Mouse (Mus musculus) telencephalon, adult 2 months (tissue): ENCODE data around the gene Fam168a.
"Not testable (repeated sequence)": the region's sequence is repeated elsewhere in the genome, so short reads cannot be mapped to it uniquely, and the experiment has no call there.

ENCODE experiments used
- DNase-seq: peaks from one replicate; pipeline ENCODE4 v3.0.0-alpha.2; 2011; ENCODE audit warnings: low read depth, low spot score

Gene Fam168a

DNA sequence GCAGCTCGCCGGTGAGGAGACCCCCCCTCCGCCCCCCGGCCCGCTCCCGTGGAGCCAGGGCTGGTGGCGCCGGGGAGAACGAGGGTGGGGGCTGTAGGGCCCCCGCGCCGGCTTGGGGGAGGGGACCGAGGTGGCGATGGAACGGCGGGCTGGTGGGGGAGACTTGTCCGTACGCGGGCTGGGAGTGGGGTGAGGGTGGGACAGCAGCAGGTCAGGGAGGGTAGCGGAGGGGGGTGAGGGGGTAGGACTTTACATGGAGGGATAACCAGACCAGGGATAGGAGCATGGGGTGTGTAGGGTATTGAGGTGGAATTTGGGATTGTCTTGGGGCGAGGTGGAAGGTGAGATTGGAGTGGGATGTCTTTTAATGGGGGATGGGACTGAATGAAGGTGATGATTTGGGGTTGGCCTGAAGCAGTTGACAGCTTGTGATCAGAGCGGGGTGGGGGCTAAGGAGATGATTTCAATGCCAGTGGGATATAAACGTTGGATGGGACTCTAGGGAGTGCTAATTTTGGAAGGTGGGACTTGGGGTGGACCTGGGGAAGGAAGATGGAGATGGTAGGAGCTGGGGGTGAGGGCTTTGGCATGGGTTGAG, 547 bp downstream of the Fam168a start:
- no peak for DNase-seq

DNA sequence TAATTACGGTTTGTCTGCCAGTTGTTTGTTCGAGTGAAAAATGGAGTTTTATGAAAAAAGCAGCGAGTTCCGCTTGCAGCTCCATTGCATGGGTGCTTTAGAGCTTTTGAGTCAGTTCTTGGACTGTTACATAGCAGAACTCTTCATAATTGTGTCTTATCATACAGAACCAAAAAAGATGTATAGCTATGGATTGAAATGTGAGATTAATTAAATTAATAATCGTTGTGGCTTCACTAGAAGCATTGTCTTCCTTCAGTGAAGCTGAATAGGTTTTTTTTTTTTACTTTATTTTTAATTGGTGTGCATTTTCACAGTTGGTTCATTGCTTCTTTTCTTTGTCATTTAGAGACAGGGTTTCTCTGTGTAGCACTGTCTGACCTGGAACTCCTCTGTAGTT, 12.3 kb downstream of the Fam168a start:
- no peak for DNase-seq

DNA sequence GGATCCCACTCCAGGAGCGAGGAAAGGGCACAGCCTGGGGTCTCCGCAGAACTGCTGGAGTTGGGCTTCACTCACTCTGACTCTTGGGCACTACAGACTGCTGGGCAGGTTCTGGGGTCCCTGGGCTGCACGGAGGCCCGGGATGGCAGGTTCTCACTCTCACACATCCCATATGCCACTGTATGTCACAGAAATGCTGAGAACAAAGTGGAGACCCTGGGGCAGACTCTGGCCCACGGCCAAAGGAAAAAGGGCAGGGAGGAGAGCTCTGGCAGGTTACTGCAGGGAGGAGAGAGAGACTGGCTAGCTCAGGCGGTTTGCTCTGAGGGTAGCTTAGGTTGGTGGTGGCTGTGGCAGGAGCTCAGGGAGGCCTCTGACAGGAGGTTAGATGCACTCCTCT, 15.8 kb downstream of the Fam168a start:
- no peak for DNase-seq

DNA sequence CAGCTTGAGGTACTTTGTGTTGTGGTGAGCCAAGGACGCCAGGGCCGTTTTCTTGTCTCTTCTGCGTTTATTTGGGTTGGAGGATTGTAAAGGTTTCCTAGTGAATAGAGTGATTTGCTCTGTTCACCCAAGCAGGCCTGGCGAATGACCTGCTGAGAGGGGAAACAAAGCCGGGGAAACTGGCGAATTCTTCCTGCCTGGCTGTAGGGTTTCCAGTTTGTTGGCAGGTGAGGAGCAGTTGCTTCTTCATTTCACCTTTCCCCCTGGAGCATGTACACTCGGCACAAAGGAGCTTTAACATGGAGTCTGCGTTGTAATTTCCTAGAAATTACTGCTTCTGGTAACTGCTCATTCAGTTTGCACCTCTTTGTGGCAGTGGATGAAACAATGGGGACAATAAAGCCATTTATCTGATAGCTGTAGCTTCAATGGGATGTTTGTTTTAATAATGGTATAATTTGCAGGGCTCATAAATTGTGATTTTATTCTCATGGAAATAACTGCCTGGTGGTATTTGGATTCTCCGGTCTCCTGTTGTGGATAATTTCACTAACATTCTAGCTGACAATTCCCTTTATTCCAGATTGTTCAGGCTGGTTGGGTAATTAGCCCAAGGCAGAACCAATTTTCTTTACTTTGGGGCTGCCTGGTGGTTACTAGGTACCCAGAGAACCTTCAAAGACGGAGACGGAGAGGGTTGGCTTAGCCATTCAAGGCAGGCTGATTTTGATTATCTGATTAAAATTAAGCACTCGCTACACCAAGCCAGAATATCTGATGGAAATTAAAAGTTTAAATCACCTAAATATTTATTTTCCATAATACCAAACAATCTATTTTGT, 17.2 kb downstream of the Fam168a start:
- DNase-seq = no peak

DNA sequence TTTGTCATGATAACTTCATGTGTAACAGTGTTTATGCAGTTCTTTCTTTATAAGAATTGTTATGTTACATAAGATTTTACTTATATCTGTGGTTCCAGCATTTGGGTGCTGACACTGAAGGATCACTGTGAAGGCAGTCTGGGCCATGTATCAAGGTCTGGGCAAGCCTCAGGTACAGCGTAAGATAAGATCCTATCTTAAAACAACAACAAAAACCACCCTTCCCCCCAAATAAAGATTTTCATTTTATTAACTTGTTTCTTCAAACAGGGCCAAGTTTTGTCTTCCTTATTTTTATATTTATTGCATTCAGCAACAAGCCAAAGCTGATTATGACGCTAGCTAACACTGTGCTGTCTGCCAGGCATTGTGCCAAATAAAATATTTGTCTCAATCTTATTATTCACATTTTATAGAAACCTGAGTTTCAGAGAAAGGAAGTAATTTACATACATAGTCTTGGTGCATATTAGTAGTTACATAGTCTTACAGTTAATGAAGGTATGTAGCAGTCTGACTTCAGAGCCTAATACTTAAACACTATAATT, 21.2 kb downstream of the Fam168a start:
- no peak for DNase-seq

DNA sequence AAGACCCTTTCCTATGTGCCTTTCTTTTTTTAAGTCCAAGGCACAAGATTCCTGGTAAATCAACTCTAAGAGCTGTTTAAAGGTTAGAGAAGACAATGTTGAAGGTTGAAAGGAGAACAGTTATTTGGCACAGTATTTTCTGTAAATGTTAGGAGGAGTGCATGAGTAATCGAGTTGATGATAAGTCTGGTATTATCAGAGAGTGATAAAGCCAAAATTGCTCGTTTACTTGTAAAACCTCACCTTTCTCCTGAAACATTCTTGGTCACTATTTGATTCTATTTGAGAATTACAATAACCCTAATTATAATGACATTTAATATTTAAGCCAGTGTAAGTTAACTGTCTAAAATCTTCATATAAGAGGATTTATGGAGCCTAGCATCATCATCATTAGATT, 23.3 kb downstream of the Fam168a start:
- DNase-seq = no peak

DNA sequence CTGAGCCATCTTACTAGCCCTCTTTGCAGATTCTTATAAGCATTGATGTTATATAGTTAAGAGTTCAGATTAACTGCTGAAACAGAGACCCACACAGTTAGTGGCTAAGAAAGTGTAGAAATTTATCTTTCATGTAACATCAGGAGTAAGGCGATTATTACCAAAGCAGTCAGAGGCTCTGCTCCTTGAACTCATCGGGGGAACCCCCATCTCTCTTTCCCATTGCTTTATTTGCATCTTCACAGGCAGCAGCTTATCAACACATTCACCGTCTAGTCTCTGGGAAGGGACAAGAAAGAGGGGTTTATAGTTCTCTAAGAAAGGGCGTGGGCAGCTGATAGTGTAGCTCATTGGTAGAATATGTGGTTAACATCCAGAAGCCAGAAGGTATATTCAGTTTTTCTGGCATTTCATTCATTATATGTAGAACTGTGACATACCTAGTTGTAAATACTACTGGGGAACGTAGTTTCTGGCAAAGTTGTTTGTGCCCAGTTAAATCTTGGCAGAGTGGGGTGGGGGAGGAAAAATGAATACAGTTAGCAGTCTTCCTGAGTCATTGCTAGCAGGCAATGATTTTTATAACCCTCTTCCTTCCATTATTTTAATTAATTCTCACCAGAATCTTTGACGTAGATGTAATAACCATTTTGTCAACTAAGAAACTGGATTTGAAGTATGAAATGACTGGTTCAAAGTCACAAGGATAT, 26.1 kb downstream of the Fam168a start:
- DNase-seq = no peak

DNA sequence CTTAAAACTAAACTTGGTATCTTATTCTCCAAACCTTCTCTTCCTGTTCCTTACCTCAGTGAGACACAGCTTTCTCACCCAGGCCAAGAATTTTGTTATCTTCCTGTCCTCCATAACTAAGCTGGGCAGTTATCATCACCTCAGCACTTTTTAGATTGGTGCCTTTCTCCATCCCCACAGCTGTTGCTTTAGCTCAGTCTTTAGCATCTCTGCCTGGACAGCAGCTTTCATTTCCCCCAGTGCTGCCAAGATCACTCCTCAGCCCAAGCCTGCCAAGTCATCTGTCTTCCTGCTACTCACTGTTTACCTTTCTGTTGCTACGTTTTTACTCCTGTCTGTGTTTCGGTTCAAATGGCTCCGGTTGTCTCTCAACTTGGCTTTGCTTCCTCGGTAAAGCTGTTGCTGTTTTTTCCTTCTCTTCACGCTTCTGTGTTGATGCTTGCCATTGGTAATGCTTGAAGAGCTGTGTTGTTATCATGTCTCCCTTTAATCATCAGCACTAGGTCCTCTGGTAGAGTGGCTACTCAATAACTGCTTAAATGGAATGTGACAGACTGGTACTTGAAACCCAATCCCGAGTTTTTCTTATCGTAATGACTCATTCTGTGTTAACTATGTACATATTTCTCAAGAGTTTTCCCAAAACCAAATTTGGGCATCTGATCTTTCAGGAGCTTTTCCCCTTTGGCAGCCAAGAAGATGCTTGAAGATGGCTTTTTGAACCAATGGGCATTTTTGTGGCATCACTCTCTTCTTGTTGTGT, 26.8 kb downstream of the Fam168a start:
- DNase-seq = no peak

DNA sequence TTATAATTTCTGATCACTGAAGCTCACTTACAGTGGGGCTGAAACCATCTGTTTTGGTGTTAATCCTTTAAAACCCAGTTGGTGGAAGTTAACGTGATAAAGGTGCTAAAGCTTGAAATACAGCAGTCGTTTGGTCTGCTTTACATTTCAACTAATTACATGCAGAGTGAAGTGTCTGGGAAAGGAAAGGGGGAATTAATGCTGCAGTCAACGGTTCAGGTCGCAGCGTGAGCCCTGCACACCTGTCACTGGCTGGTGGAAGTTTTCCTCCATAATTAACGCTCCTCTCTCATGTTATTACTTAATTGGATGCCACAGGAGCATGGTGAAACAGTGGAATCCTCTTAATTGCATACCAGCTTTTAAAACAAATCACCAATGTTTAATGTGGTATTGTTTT, 27.8 kb downstream of the Fam168a start:
- DNase-seq = no peak

DNA sequence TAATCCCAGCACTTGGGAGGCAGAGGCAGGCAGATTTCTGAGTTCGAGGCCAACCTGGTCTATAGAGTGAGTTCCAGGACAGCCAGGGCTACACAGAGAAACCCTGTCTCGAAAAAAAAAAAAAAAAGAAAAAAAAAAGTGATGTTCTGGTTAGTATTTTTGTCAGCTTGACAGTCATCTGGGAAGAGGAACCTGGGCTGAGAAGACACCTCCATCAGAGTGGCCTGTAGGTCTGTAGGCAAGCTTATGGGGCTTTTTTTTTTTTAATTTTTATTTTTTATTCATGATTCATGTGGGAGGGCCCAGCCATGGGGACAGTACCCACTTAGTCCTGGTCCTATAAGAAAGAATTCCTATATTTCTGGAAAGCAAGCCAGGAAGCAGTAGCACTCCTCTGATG, 28.5 kb downstream of the Fam168a start:
- DNase-seq = not testable (repeated sequence)

DNA sequence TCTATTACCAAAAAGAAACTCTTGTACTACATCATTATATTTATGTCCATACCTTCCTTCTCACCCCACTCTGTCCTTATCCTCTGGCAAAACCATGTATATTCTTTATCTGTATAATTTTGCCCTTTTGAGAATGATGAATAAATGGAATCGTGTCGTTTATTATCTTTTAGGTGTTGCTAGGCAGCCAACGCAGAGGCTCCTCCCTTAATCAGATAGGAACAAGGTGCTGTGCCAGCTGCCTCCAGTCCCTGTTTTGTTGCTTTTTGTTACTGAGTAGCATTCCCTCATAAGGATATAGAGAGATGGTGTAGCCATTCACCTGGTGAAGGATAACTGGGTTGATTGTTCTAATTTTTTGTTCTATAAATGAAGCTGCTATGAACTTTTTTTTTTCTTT, 29.7 kb downstream of the Fam168a start:
- no peak for DNase-seq

DNA sequence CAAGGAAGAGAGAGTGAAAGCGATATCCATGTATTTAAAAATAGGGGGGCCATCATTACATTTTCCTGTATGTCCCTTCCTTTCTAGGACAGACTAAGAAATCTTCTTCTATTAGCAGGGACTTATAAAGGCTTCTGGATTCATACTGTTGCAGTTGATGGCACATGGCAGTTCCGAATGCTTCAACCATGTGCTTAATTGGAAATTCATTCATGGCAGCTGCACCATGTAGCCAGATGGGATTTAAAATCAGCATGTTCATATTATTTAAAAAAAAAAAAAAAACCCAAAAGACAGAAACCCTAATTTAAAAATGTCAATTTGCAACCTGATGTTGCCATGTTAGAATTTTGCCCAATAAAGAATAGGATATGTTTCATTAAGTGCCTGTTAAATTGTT, 37.9 kb downstream of the Fam168a start:
- DNase-seq = no peak

DNA sequence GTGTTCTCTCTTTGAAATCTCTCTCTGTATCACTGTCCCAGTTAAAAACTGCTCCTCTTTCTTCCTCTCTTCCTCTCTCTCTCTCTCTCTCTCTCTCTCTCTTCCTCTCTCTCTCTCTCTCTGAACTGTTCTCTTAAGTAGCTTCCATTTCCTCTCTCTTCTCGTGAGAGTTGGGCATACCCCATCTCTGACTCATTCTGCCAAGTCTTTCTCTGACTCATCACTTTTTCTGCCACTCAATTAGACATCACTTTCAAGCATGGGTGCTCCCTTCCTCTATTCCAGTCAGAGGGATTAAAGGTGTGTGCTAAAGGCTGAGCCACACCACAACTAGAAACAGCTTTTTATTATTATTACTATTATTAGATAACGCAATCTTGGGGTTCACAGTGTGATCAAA, 43.7 kb downstream of the Fam168a start:
- DNase-seq = no peak

DNA sequence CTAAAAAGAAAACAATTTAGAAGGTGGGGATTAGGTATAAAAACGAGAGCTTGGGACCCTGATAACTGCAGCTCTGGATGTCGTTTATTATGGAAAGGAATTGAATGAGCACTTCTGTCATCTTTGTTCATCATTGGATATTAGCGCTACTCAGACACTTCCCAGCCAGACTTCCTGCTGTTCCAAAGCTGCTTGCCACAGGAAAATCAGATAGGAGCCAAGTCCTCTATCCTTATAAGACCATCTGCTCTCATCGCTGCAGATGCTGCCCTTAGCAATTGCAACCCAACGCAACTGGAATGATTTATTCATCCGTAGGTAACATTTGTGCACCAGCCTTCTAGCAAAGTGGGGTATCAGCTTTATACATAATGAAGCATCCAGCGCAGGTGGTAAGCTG, 52.3 kb downstream of the Fam168a start:
- peak; percentile 19 for DNase-seq

DNA sequence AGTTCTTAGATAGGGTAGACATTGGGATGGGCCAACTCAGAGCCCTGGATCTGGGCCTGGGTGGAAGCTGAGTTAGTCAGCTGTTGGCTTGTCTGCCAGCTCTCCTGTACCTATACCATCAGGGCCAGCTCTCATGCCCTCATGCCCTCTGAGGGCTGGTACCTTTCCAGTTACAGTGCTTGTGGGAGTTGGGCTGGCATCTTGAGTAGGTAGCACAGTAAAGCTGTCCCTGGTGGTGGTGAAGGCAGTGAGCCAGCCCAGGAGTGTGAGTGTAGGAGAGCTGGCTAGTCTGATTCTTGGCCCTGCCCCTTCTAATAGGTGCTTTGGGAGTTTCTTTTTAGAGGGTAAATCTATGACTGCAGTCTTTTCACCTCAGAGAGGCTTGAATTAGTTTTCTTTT, 56.3 kb downstream of the Fam168a start:
- DNase-seq = no peak

DNA sequence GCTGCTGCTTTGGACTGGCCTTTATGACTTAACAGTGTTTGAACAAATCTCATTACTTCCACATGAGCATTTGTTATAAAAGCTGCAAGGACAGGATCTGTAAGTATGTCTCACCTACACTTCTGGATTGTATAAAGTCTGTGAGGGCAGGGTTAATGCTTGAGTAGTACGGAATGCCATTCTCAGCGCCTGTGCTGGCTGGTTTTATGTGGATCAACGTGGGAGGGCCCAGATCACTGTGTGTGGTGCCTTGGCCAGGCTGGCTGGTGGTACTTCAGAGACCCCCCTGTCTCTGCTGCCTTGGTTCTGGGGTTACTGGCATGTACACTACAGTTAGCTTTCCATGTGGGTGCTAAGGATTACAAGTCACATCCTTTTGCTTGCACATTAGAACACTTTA, 61.1 kb downstream of the Fam168a start:
- DNase-seq = no peak

DNA sequence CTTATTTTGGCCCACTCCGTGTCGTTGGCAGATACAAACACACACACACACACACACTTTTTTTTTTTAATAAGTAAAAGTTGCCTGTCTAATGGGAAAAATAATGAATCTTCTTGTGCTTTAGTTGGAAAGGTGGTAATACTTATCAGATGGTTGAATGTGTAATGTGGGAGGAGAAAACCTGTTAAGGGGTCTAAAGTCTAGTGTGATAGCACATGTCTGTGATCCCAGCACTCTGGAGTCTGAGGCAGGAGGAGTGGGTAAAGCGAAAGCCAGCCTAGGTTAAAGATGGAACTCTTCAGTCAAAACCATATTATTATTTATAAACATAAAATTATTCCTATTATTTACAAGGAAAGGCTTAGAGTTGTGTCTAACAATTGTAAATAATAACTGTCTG, 61.6 kb downstream of the Fam168a start:
- no peak for DNase-seq

DNA sequence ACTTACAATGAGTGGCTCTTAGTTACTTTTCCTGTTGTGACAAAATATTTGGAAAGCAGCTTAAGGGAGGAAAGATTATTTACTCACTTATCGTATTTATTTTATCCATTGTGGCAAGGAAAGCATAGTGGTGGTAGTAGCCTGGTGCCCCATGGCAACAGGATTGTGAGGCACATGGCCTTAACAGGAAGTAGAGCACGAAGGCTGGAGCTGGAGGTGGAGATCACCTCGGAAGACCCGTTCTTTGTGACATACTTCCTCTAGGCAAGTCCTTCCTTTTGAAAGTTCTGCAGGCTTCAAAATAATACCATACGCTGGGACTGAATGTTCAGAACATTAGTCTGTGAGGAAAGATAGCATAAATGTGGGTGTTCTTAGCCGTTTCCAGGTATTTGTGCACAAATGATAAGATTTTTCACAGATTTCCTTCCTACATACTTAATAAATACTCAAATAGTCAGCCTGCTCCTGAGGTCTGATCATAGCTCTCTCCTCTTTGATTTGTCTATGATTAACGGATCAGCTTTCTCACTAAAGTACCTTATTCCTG, 63.2 kb downstream of the Fam168a start:
- DNase-seq = no peak

DNA sequence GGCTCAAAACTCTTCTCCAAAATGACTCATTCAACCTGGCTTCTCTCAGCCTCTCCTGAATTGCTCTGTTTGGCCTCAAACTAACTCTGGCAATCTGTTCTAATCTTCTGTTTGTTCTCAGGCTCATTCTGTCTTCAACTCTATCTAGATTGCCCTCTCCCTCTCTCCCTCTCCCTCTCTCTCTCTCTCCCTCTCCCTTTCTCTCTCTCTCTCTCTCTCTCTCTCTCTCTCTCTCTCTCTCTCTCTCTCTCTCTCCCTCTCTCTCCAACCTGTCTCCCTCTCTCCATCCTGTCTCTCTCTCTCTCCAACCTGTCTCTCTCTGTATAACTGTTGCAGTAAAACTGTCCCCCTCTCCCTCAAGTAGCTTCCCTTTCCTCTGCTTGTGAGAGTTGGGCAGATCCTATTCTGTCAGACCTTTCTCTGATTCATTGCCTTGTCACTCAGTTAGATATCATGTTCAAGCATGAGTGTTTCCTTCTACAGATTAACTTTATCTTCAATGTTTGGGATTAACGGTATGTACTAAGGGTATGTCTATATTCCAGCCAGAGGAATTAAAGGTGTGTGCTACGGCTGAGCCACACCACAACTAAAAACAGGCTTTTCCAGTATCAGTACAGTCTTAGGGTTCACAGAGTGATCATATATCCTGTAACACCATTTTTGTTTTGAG, 64.4 kb downstream of the Fam168a start:
- DNase-seq = no peak

DNA sequence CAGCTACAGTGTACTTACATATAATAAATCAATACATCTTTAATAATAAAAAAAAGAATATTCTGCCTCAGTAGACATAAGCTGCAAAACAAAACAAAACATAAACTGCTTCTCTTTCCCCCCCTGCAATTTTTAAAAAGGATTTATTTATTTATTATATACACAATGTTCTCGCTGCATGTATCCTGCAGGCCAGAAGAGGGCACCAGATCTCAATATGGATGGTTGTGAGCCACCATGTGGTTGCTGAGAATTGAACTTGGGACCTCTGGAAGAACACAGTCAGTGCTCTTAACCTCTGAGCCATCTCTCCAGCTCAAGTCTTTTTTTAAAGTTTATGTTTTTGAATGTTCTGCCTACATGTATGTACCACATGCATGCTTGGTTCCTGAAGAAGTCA, 67.8 kb downstream of the Fam168a start:
- DNase-seq = no peak

DNA sequence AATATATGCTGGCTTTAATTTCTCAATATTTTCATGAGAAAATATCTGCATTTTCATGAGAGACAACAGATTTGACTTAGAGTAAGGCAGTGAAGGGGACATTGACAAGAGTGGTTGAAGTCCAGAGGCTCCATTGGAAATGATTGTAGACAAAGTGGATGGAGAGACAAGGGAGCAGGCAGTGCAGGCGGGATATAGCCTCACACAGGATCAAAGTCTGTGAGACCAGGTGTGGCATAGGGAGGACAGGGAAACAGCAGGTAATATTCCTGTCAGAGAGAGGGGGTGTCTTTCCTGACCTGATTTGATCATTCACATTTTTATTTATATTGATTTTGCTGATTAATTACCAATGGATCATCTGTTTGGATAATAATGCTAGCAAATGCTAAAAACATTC, 69.4 kb downstream of the Fam168a start:
- no peak for DNase-seq
